Mouse (Mus musculus) thymus, postnatal 25 days (tissue): Measurements from ENCODE around the gene Acsbg2.

Source experiments
- DNase-seq: peaks from one replicate; pipeline ENCODE4 v3.0.0; 2022

The Acsbg2 gene

GRCm38 (mm10) chr17:56870287-56870953 is 3.8 kb downstream of the Acsbg2 start:
- no peak for DNase-seq

GRCm38 (mm10) chr17:56869481-56869977 is 4.7 kb downstream of the Acsbg2 start:
- no peak for DNase-seq

GRCm38 (mm10) chr17:56866071-56866470 is 8.2 kb downstream of the Acsbg2 start:
- DNase-seq = no peak

- peak; percentile 35 for DNase-seq
These were observed 13.1 kb downstream of the Acsbg2 start for GRCm38 (mm10) chr17:56861197-56861596.

GRCm38 (mm10) chr17:56858922-56859321 is 15.3 kb downstream of the Acsbg2 start:
- no peak for DNase-seq

GRCm38 (mm10) chr17:56858216-56858615 is 16.0 kb downstream of the Acsbg2 start:
- peak; percentile 77 for DNase-seq

GRCm38 (mm10) chr17:56855421-56855820 is 18.8 kb downstream of the Acsbg2 start:
- DNase-seq = no peak

GRCm38 (mm10) chr17:56851167-56851566 is 23.1 kb downstream of the Acsbg2 start:
- no peak for DNase-seq

GRCm38 (mm10) chr17:56849710-56850109 is 24.5 kb downstream of the Acsbg2 start:
- no peak for DNase-seq

GRCm38 (mm10) chr17:56848785-56849184 is 25.5 kb downstream of the Acsbg2 start:
- DNase-seq = no peak

GRCm38 (mm10) chr17:56843678-56844077 is 30.6 kb downstream of the Acsbg2 start:
- DNase-seq = peak; percentile 69

- no peak for DNase-seq
These were observed 32.1 kb downstream of the Acsbg2 start for GRCm38 (mm10) chr17:56842173-56842572.

- DNase-seq = no peak
These were observed 33.7 kb downstream of the Acsbg2 start for GRCm38 (mm10) chr17:56840524-56840923.

- DNase-seq = no peak
These were observed 37.9 kb downstream of the Acsbg2 start for GRCm38 (mm10) chr17:56836336-56836735.

GRCm38 (mm10) chr17:56833381-56833780 is 40.9 kb downstream of the Acsbg2 start:
- no peak for DNase-seq

- no peak for DNase-seq
These were observed 41.3 kb downstream of the Acsbg2 start for GRCm38 (mm10) chr17:56832918-56833317.

GRCm38 (mm10) chr17:56831111-56831816 is 43.0 kb downstream of the Acsbg2 start:
- peak; percentile 99 for DNase-seq

GRCm38 (mm10) chr17:56830411-56831110 is 43.7 kb downstream of the Acsbg2 start, which contains the start of gene Rfx2:
Gene Rfx2 (minus strand): TSS chr17:56831013.
- DNase-seq = no peak

GRCm38 (mm10) chr17:56829795-56830194 is 44.5 kb downstream of the Acsbg2 start:
- no peak for DNase-seq

GRCm38 (mm10) chr17:56829171-56829570 is 45.1 kb downstream of the Acsbg2 start:
- DNase-seq = no peak

- DNase-seq = no peak
These were observed 47.5 kb downstream of the Acsbg2 start for GRCm38 (mm10) chr17:56826718-56827117.

- DNase-seq = no peak
These were observed 50.9 kb downstream of the Acsbg2 start for GRCm38 (mm10) chr17:56823352-56823751.

- no peak for DNase-seq
These were observed 51.9 kb downstream of the Acsbg2 start for GRCm38 (mm10) chr17:56822380-56822779.

GRCm38 (mm10) chr17:56819694-56820111 is 54.5 kb downstream of the Acsbg2 start:
- DNase-seq = peak; percentile 57
